Mouse (Mus musculus) forebrain, embryonic 11.5 days (tissue): Measurements from ENCODE around the gene Dusp28. TPM values are rescaled to one million over a fixed set of nuclear protein-coding genes. Genes with fewer than 3 reads are reported as not detected.

Experiments used
- ATAC-seq: fragments of 200-750 bp; cut with Nextera tagmentation; replicated peaks from 2 replicates; pipeline ENCODE4 v1.8.0; 2017; ENCODE audit warnings: moderate TSS enrichment; ENCODE audit not compliant: low FRiP score
- DNase-seq: peaks from one replicate; pipeline ENCODE4 v3.0.0-alpha.2; 2017; ENCODE audit warnings: low spot score
- H3K27ac ChIP-seq: fragments of 300-500 bp; sonication (generic); 2 replicates; pipeline ENCODE4 v1.5.1; 2014; ENCODE audit warnings: low read depth, low read length
- H3K27me3 ChIP-seq: fragments of 300-500 bp; sonication (generic); 2 replicates; pipeline ENCODE4 v1.6.1; 2014; ENCODE audit warnings: mild to moderate bottlenecking, low read length, mixed read lengths; ENCODE audit not compliant: control insufficient read depth, insufficient read depth
- H3K36me3 ChIP-seq: fragments of 300-500 bp; sonication (generic); 2 replicates; pipeline ENCODE4 v1.6.1; 2014; ENCODE audit warnings: mild to moderate bottlenecking, low read length, moderate library complexity, mixed read lengths; ENCODE audit not compliant: control insufficient read depth, insufficient read depth
- H3K4me1 ChIP-seq: fragments of 300-500 bp; sonication (generic); replicated peaks from 2 replicates; pipeline ENCODE4 v1.6.1; 2014; ENCODE audit warnings: low read length, mixed read lengths; ENCODE audit not compliant: control insufficient read depth, insufficient read depth
- H3K4me2 ChIP-seq: fragments of 300-500 bp; sonication (generic); 2 replicates; pipeline ENCODE4 v1.6.1; 2014; ENCODE audit warnings: low read depth, mild to moderate bottlenecking, low read length, moderate library complexity, mixed read lengths; ENCODE audit not compliant: severe bottlenecking
- H3K4me3 ChIP-seq: fragments of 300-500 bp; sonication (generic); 2 replicates; pipeline ENCODE4 v1.5.1; 2014; ENCODE audit warnings: low read depth, low read length
- H3K9ac ChIP-seq: fragments of 300-500 bp; sonication (generic); 2 replicates; pipeline ENCODE4 v1.6.1; 2014; ENCODE audit warnings: low read length
- H3K9me3 ChIP-seq: fragments of 300-500 bp; sonication (generic); 2 replicates; pipeline ENCODE4 v1.6.1; 2016; ENCODE audit warnings: low read length, mixed read lengths; ENCODE audit not compliant: control insufficient read depth
- WGBS: fragments of 180-500 bp; shearing (Covaris S2); extraction: QIAGEN DNeasy Blood & Tissue Kit; methylation state at CpG from one replicate; pipeline ENCODE4 v1.1.7; 2014; 5-methylcytosine and 5-hydroxymethylcytosine counted together
- polyA plus RNA-seq: library from polyadenylated mRNA; unstranded; fragments of >200 nt; fragmentation: Nextera tagmentation; extraction: Ambion mirVana; gene quantifications from 2 replicates; pipeline ENCODE4 v1.2.1, GENCODE M21; 2014

Gene Dusp28
- polyA plus RNA-seq, 1 experiment from 2014 or later: 19.0 TPM

GRCm38 (mm10) chr1:92910925-92911720 lies 4.3 kb downstream of the Dusp28 start:
- Histone ChIP-seq H3K27me3 (no peaks in the 10 kb centered on the region), H3K27ac (peak overlapping the region; percentile 77), H3K36me3 (no peaks in the 10 kb centered on the region; the same call in 1 of the 2 replicates), H3K4me2 (peak overlapping the region; percentile 88), H3K9ac (peak overlapping the region; percentile 69), H3K4me1 (peaks cover 20% of the 10 kb centered on the region), H3K9me3 (no peaks in the 10 kb centered on the region), H3K4me3 (peak overlapping the region; percentile 82)
- WGBS: 1% methylated on average over 72 of the region's 85 CpGs
- ATAC-seq (peak; percentile 27), DNase-seq (no peak)

DNA sequence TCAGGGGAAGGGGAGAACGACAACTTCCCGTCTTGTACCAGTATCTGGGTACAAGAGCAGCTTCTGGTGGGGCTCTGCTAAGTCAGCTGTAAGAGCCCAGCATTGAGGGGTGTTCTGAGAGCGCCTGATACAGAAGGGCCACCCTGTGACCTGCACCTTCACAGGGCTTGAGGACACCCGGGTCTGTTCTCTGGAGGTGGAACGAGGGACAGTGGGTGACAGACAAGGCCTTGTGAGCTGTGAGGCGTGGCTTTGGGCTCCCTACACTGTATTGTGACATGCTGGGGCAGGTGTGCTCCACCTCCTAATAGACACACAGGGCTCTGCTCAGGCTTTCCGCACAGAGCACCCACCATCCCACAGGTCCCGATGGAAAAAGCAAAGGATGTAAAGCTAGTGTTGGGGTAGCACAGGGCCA lies 4.9 kb downstream of the Dusp28 start:
- DNase-seq: no peak
- Histone ChIP-seq H3K9ac (peak overlapping the region; percentile 69), H3K9me3 (no peaks in the 10 kb centered on the region), H3K36me3 (no peaks in the 10 kb centered on the region; the same call in 1 of the 2 replicates), H3K4me3 (peak overlapping the region; percentile 82), H3K27ac (no peak overlapping the region), H3K4me1 (peaks cover 20% of the 10 kb centered on the region), H3K27me3 (no peaks in the 10 kb centered on the region), H3K4me2 (peak overlapping the region; percentile 88)
- no peak for ATAC-seq
- WGBS: 46% methylated on average over 8 of the region's 8 CpGs

DNA sequence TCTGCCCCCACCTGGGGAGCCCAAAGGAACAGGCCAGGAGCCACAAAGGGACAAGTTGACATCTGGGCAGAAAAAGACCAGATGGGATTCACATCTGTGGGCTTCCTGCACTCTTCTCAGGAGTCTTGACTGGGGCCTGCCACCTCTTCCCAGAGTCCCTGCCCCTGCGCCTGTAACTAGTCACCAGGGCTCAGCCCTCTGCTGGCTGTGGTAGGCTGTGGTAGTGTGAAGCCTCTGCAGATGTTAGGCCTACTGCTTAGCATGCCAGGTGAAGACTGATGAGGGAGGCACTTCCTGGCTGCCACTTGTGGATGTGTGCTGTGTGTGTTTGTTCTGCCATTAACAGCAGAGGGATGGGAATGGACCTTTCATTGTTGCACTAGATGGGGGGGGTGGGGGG lies 5.5 kb downstream of the Dusp28 start:
- H3K27ac ChIP-seq: no peak overlapping the region
- no peaks in the 10 kb centered on the region; the same call in 1 of the 2 replicates for H3K36me3 ChIP-seq
- ATAC-seq: no peak
- H3K9me3 ChIP-seq: no peaks in the 10 kb centered on the region
- H3K4me3 ChIP-seq: no peak overlapping the region
- H3K27me3 ChIP-seq: no peaks in the 10 kb centered on the region
- H3K9ac ChIP-seq: no peak overlapping the region
- no peak for DNase-seq
- peak overlapping the region; percentile 88 for H3K4me2 ChIP-seq
- H3K4me1 ChIP-seq: peaks cover 20% of the 10 kb centered on the region
- 53% methylated on average over 1 of the region's 1 CpGs for WGBS

DNA sequence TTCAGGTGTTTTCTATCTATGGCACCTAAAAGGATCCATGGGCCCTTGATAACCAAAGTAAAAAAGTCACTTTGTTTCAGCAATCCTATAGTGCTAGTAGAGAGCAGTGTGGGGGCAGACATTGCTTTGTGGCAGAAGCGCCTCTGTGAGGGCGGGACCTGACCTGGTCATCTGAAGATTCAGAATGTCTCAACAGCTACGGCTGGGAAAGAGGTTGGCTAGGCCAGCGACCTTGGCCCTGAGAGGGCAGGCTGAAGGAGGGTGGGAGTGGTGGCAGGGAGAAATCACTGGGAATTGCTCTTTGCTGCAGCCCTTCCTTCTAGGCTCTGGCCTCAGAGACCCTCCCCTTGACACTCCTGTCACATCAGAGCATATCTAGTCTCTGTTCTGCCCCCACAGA lies 7.5 kb downstream of the Dusp28 start:
- ATAC-seq (no peak), DNase-seq (no peak)
- H3K4me3 ChIP-seq: no peak overlapping the region
- 85% methylated on average over 4 of the region's 4 CpGs for WGBS
- peaks cover 15% of the 10 kb centered on the region for H3K4me1 ChIP-seq
- no peaks in the 10 kb centered on the region for H3K9me3 ChIP-seq
- H3K36me3 ChIP-seq: peaks cover 9% of the 10 kb centered on the region
- H3K27ac ChIP-seq: no peak overlapping the region
- H3K4me2 ChIP-seq: no peak overlapping the region
- no peak overlapping the region for H3K9ac ChIP-seq
- H3K27me3 ChIP-seq: no peaks in the 10 kb centered on the region

DNA sequence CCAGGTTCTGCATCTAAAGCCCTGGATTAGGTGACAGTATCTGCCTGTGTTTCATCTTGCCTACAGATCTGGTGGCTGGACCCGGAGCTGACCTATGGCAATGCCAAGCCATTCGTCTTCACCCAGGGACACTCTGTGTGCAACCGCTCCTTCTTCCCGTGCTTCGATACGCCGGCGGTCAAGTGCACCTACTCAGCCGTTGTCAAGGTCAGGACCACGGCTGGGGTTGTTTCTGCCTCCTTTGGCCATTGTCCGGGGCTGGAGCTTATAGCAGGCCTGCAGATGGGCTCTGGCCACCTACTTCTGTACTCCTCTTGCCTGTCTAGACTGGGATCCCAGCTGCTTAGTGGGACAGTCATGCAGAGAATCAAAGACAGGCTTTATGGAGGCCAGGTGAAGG lies 8.2 kb downstream of the Dusp28 start:
- no peak for DNase-seq
- Histone ChIP-seq H3K27ac (no peak overlapping the region), H3K27me3 (no peaks in the 10 kb centered on the region), H3K9me3 (no peaks in the 10 kb centered on the region), H3K4me3 (no peak overlapping the region), H3K4me1 (peaks cover 11% of the 10 kb centered on the region), H3K9ac (no peak overlapping the region), H3K4me2 (no peak overlapping the region), H3K36me3 (peaks cover 14% of the 10 kb centered on the region)
- no peak for ATAC-seq
- WGBS: 92% methylated on average over 11 of the region's 11 CpGs

GRCm38 (mm10) chr1:92916725-92917124 lies 9.9 kb downstream of the Dusp28 start:
- no peaks in the 10 kb centered on the region for H3K9me3 ChIP-seq
- DNase-seq: no peak
- peaks cover 4% of the 10 kb centered on the region for H3K4me1 ChIP-seq
- 93% methylated on average over 9 of the region's 9 CpGs for WGBS
- no peak overlapping the region for H3K4me2 ChIP-seq
- H3K36me3 ChIP-seq: peaks cover 14% of the 10 kb centered on the region
- H3K27ac ChIP-seq: no peak overlapping the region
- H3K9ac ChIP-seq: no peak overlapping the region
- ATAC-seq: no peak
- no peak overlapping the region for H3K4me3 ChIP-seq
- H3K27me3 ChIP-seq: no peaks in the 10 kb centered on the region

DNA sequence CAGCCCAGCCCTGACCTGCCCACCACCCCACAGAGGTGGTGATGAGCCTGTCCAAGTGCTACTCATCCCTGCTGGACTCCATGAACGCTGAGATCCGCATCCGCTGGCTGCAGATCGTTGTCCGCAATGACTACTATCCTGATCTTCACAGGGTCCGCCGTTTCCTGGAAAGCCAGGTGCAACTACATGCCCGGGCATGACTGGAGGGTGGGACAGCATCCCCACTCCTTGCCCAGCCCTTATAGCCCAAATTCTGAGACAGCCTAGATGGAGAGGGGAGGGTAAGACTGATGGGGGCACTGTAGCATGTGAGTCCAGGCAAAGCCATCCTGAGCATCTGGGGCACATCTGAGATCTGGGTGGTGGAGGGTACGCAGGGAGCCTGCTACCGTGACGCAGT lies 12.4 kb downstream of the Dusp28 start:
- H3K27me3 ChIP-seq: no peaks in the 10 kb centered on the region
- no peak overlapping the region for H3K9ac ChIP-seq
- H3K4me3 ChIP-seq: no peak overlapping the region
- no peak overlapping the region for H3K4me2 ChIP-seq
- ATAC-seq (no peak), DNase-seq (no peak)
- H3K36me3 ChIP-seq: peaks cover 14% of the 10 kb centered on the region
- H3K27ac ChIP-seq: no peak overlapping the region
- WGBS: 97% methylated on average over 11 of the region's 11 CpGs
- H3K9me3 ChIP-seq: no peaks in the 10 kb centered on the region
- H3K4me1 ChIP-seq: no peaks in the 10 kb centered on the region

DNA sequence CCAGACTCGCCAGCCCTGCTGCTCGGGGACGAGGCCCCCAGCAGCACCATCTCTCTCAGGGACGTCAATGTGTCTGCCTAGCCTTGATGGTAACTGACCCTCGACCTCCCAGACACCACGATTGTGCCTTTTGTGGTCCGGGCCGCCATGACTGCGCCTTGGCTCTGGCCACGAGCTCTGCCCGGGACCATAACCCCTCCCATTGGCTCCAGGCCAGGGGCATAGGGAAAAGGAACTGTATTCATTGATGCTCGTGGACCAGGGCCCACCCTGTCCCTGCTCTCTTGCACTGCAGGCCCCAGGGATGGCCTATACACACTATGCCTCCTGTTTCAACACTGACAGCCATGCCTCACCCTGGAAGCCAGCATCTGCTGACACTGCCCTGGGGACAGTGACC lies 13.0 kb downstream of the Dusp28 start:
- Histone ChIP-seq H3K4me1 (no peaks in the 10 kb centered on the region), H3K4me2 (no peak overlapping the region), H3K4me3 (no peak overlapping the region), H3K9ac (no peak overlapping the region), H3K36me3 (peaks cover 14% of the 10 kb centered on the region), H3K27ac (no peak overlapping the region), H3K27me3 (no peaks in the 10 kb centered on the region), H3K9me3 (no peaks in the 10 kb centered on the region)
- ATAC-seq: no peak
- DNase-seq: no peak
- WGBS: 90% methylated on average over 12 of the region's 12 CpGs
